Mouse (Mus musculus) stomach, embryonic 16.5 days (tissue): ENCODE results near the gene Mab21l2. TPM values are rescaled to one million over a fixed set of nuclear protein-coding genes. Genes with fewer than 3 reads are reported as not detected.

Source experiments
- ATAC-seq: fragments of 200-750 bp; cut with Nextera tagmentation; 2 replicates; pipeline ENCODE4 v1.8.0; 2017; ENCODE audit warnings: moderate number of reproducible peaks, moderate TSS enrichment; ENCODE audit not compliant: insufficient read depth, low FRiP score
- H3K27ac ChIP-seq: fragments of 300-500 bp; sonication (generic); 2 replicates; pipeline ENCODE4 v1.5.1; 2014; ENCODE audit warnings: low read length
- H3K27me3 ChIP-seq: fragments of 300-500 bp; sonication (generic); 2 replicates; pipeline ENCODE4 v1.6.1; 2014; ENCODE audit warnings: low read length, control low read depth, mixed read lengths; ENCODE audit not compliant: control insufficient read depth, insufficient read depth
- H3K36me3 ChIP-seq: fragments of 300-500 bp; sonication (generic); 2 replicates; pipeline ENCODE4 v1.6.1; 2014; ENCODE audit warnings: low read length; ENCODE audit not compliant: control insufficient read depth, insufficient read depth
- H3K4me1 ChIP-seq: fragments of 300-500 bp; sonication (generic); 2 replicates; pipeline ENCODE4 v1.6.1; 2014; ENCODE audit warnings: low read length, control low read depth, mixed read lengths; ENCODE audit not compliant: control insufficient read depth, insufficient read depth
- H3K4me2 ChIP-seq: fragments of 300-500 bp; sonication (generic); 2 replicates; pipeline ENCODE4 v1.6.1; 2014; ENCODE audit warnings: low read depth, low read length, mixed read lengths
- H3K4me3 ChIP-seq: fragments of 300-500 bp; sonication (generic); replicated peaks from 2 replicates; pipeline ENCODE4 v1.5.1; 2014; ENCODE audit warnings: mild to moderate bottlenecking, low read length
- H3K9ac ChIP-seq: fragments of 300-500 bp; sonication (generic); 2 replicates; pipeline ENCODE4 v1.6.1; 2014; ENCODE audit warnings: low read length
- H3K9me3 ChIP-seq: fragments of 300-500 bp; sonication (generic); replicated peaks from 2 replicates; pipeline ENCODE4 v1.6.1; 2016; ENCODE audit warnings: low read length, control low read depth; ENCODE audit not compliant: control insufficient read depth
- WGBS: fragments of 180-500 bp; shearing (Covaris S2); extraction: QIAGEN DNeasy Blood & Tissue Kit; methylation state at CpG from one replicate; pipeline ENCODE4 v1.1.7; 2014; 5-methylcytosine and 5-hydroxymethylcytosine counted together
- polyA plus RNA-seq: library from polyadenylated mRNA; unstranded; fragments of >200 nt; fragmentation: Nextera tagmentation; extraction: Ambion mirVana; gene quantifications from 2 replicates; pipeline ENCODE4 v1.2.1, GENCODE M21; 2015

Gene Mab21l2
- polyA plus RNA-seq, 1 experiment from 2014 or later: 11.8 TPM

DNA sequence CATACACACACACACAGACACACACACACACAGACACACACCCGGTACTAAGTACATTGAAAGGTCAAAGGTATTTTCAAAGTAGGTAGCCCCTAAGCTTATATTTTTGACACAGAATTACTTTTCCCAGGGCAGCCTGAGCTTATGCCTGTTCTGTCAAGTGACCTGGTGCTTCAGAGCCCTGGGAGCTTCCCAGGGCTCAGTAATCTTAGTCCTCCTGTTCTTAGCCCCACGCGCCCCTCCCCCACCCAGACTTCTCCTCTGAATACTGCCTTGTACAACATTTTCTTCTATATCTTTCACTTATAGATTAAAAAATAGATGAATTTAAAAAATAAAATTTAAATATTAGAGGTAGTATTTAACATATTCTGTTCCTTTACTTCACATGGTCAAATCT is 3.6 kb downstream of the Mab21l2 start:
- Histone ChIP-seq H3K4me3 (0 out of 2 replicates have a peak overlapping the region, but pooled peaks have one; percentile 11), H3K4me1 (peaks cover 6% of the 10 kb centered on the region; the same call in 1 of the 2 replicates), H3K36me3 (no peaks in the 10 kb centered on the region), H3K27ac (no peak overlapping the region), H3K9ac (no peak overlapping the region), H3K27me3 (peaks cover 21% of the 10 kb centered on the region), H3K4me2 (no peak overlapping the region), H3K9me3 (no peaks in the 10 kb centered on the region)
- 50% methylated on average over 3 of the region's 3 CpGs for WGBS
- ATAC-seq: no peak; the same call in 1 of the 2 replicates

DNA sequence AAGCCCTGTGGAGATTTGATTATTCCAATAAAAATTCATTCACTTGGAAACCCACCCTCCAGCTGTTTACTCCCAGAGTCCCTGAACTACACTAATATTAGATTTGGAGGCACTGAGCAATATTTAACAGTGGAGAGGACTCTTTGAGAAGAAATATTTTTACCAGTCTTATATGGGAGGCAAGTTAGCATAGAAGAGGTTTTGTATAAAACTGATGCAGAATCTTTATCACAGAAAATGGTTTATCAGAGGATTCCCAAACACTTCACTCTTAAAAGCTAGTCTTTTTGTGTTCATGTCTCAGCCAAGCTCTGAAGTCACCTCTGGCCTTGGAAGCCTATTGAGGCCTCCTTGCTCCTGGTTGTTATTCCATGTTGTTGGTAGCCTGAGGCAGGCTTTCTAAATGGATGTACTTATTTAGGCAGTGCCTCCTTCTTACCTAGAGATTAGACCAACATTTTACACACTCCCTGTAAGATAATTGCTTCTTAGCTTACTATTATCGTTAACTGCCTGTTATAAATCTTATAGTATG is 6.5 kb downstream of the Mab21l2 start:
- Histone ChIP-seq H3K9ac (no peak overlapping the region), H3K27me3 (peaks cover 8% of the 10 kb centered on the region), H3K4me1 (peaks cover 6% of the 10 kb centered on the region; the same call in 1 of the 2 replicates), H3K27ac (no peak overlapping the region), H3K36me3 (no peaks in the 10 kb centered on the region), H3K4me3 (no peak overlapping the region), H3K9me3 (no peaks in the 10 kb centered on the region), H3K4me2 (no peak overlapping the region)
- no peak for ATAC-seq
- WGBS: 69% methylated on average over 1 of the region's 1 CpGs

DNA sequence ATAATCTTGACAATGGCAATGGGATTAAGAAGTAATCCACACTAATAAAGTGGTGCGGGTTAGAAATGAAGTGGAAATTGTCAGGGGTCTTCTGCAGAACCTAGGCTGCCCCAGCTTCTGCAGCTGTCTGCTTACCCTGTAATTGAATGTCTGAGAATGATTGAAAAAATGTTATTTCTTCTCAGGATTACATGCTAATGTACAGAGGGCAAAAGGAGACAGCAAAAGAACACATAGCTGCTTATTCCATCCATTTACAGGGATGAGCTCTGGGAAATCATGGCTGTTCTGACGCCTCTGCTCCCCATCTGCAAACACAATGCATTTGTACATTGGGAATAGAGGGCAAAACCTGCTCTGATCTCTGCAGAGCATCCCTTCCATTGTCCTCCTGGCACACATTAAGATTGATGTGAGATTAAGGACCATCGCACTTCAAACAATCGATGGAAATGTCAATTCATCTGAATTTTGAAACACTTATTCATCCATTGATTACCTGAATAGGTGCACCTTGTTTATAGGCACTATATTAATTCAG is 7.3 kb downstream of the Mab21l2 start:
- Histone ChIP-seq H3K4me2 (no peak overlapping the region), H3K27me3 (peaks cover 4% of the 10 kb centered on the region; the same call in 1 of the 2 replicates), H3K4me3 (no peak overlapping the region), H3K4me1 (0 out of 2 replicates have a peak, but pooled peaks cover 2% of the 10 kb centered on the region), H3K9ac (no peak overlapping the region), H3K36me3 (no peaks in the 10 kb centered on the region), H3K9me3 (no peaks in the 10 kb centered on the region), H3K27ac (no peak overlapping the region)
- ATAC-seq: no peak
- WGBS: 78% methylated on average over 4 of the region's 4 CpGs

DNA sequence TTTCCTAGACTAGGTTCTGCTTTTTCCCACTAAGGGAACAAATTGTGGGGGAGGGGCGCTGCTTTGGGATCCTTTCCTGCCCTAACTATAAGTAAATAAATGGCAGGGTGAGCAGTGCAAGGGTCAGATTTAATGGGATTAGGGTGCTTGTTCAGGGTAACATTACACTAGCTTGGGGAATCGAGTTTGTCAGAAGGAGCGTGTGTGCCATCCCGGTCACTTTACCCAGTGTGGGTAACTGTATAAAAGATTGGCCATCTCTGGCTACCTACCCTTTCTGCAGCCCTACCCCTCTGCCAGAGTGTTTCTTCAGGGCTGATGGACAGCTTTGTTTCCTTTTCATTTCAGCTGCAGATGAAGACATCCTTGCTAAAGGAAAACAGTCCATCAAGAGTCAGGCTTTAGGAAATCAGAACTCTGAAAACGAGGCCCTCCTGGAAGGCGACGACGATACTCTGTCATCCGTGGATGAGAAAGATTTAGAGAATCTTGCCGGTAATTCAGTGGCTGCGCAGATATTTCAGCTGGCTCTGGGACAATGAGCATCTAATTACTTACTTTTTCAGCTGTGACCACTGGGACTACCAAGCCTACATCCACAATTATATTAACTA is 8.8 kb downstream of the Mab21l2 start:
- no peaks in the 10 kb centered on the region for H3K36me3 ChIP-seq
- H3K4me1 ChIP-seq: 0 out of 2 replicates have a peak, but pooled peaks cover 2% of the 10 kb centered on the region
- H3K9ac ChIP-seq: no peak overlapping the region
- H3K27ac ChIP-seq: no peak overlapping the region
- no peak for ATAC-seq
- peaks cover 1% of the 10 kb centered on the region; the same call in 1 of the 2 replicates for H3K27me3 ChIP-seq
- no peak overlapping the region for H3K4me3 ChIP-seq
- WGBS: 49% methylated on average over 11 of the region's 11 CpGs
- no peaks in the 10 kb centered on the region for H3K9me3 ChIP-seq
- H3K4me2 ChIP-seq: no peak overlapping the region

DNA sequence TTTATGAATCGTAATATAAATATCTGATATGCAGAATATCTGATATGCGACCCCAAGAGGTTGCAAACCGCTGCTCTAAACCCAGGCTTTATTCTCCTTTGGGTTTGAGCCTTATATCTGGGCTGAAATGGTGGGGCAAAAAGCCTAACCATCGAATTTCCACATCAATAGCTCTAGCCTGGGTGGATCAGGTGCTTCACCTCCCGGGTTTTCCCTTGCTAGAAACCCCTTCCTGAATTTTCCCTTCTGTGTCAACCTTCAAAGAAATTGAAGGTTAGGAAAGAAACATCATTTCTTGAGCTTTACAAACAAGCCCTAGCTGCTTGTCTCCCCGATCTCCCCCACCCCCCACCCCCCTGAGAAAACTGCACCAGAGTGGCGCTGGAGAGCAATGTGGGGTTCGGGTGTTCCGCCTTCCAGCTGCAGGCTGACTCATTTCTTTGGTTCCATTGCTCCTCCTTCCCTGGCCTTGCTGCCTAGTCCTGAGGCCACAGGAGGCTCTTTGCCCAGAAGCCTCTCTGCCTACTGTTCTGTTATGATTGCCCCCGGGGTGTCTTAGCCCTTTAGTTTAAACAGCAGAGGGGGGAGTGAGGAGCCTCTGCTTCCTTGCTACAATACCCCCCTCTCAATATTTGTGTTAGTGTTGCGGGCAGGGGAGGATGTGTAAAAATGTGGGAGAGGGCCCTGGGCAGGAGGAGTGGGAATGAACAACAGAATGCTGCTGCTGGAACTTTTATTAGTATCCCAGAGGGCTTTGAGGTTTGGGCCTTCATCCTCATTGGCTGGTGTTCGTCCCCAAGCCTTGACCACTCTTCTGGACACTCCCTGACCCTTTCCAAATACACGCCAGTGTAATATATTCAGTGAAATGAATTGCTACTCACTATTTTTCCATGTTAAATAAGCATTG is 9.5 kb downstream of the Mab21l2 start:
- H3K9me3 ChIP-seq: no peaks in the 10 kb centered on the region
- no peaks in the 10 kb centered on the region for H3K27me3 ChIP-seq
- no peak for ATAC-seq
- no peak overlapping the region for H3K27ac ChIP-seq
- no peak overlapping the region for H3K4me3 ChIP-seq
- H3K4me1 ChIP-seq: 0 out of 2 replicates have a peak, but pooled peaks cover 2% of the 10 kb centered on the region
- H3K9ac ChIP-seq: no peak overlapping the region
- WGBS: 30% methylated on average over 13 of the region's 13 CpGs
- no peaks in the 10 kb centered on the region for H3K36me3 ChIP-seq
- no peak overlapping the region for H3K4me2 ChIP-seq

DNA sequence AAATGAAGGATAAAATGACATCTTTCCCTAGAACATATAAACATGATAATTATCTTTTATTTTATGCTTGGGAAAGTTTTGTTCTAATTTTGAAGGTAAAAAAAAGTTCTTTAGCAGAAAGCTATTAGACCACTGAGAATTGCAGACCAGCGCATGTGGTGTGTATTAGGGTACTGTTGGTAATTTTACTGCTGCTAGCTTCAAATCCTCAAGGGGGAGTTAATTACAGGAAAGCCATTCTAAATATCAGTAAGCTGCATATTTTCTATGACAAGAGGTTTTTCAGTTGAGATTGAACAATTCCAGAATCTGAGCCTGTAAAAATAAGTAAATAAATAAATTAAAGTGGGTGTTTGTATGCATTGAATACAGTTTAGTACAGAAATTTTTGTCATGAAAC is 11.7 kb downstream of the Mab21l2 start:
- Histone ChIP-seq H3K9me3 (no peaks in the 10 kb centered on the region), H3K9ac (no peak overlapping the region), H3K36me3 (no peaks in the 10 kb centered on the region), H3K27ac (no peak overlapping the region), H3K27me3 (no peaks in the 10 kb centered on the region), H3K4me3 (no peak overlapping the region), H3K4me2 (no peak overlapping the region), H3K4me1 (0 out of 2 replicates have a peak, but pooled peaks cover 2% of the 10 kb centered on the region)
- ATAC-seq: no peak
- 85% methylated on average over 1 of the region's 1 CpGs for WGBS

DNA sequence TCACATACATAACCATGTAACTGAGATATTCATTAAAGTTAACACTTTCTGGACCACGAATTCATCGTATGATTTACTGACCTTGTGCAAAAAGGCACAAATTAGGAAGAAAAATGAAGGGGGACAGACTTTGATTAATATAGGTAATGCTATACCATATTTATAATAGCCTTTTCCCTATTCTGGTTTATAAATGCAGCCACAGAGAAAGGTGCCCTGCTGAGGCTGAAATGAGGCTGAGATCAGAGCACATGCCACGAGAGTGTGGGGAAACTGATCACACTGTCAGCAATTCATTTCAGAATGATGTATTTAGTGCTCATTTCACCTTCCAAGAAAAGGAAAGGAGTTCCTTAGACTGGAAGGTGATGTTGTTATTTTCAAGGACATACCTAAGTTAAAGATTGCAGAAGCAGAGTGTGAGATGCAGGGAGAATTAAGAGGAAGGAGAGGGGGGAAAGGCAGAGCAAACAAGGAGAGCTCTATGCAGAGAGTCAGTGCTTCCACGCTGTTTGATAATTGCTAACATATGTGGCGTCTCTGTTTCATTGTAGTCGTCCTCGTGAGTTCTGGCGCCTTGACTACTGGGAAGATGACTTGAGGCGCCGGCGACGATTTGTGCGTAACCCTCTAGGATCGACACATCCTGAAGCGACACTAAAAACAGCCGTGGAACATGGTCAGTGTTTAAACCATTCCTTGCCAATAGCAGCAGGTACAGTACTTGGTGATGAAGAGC is 16.7 kb downstream of the Mab21l2 start:
- H3K4me3 ChIP-seq: no peak overlapping the region
- 72% methylated on average over 16 of the region's 16 CpGs for WGBS
- H3K9ac ChIP-seq: no peak overlapping the region
- H3K4me2 ChIP-seq: no peak overlapping the region
- H3K27me3 ChIP-seq: no peaks in the 10 kb centered on the region
- ATAC-seq: no peak
- no peaks in the 10 kb centered on the region for H3K9me3 ChIP-seq
- H3K27ac ChIP-seq: no peak overlapping the region
- H3K36me3 ChIP-seq: no peaks in the 10 kb centered on the region
- H3K4me1 ChIP-seq: no peaks in the 10 kb centered on the region

DNA sequence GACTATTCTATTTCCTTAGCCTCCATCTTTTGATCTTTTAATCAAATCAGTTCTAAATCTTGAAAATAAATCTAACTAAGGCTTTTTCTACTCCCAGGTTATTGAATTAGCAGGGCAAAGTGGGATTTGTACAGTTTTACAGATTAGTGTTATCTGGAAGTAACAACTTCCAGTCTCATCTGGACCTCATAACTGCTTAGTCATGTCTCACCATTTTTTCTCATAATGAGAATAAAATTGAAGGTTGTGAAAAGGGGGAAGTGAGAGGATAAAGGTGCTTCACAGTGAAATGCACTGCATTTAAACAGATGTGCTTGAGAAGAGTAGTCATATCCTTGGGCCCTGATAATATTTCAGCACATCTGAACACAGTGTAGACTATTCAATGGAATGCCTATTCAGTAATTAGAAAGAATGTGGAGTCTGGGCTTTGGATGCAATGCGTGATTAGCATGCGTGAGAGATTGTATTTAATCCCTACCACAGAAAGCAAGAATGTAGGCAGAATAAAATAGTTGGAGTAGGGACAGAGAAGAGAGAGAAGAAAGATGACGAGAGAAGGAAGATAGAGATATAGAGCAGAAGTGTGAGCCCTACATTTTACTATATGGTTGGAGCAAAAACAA is 25.4 kb downstream of the Mab21l2 start:
- no peak overlapping the region for H3K4me3 ChIP-seq
- no peaks in the 10 kb centered on the region for H3K36me3 ChIP-seq
- H3K9me3 ChIP-seq: no peaks in the 10 kb centered on the region
- H3K9ac ChIP-seq: no peak overlapping the region
- ATAC-seq: no peak
- no peaks in the 10 kb centered on the region for H3K4me1 ChIP-seq
- 86% methylated on average over 3 of the region's 3 CpGs for WGBS
- H3K27ac ChIP-seq: no peak overlapping the region
- H3K27me3 ChIP-seq: no peaks in the 10 kb centered on the region
- no peak overlapping the region for H3K4me2 ChIP-seq
